Mouse (Mus musculus) lung, adult 2 months (tissue): ENCODE results near the gene Pdzd7.

ENCODE experiments used
- CTCF ChIP-seq: fragments of 200-500 bp; IDR thresholded peaks from 2 replicates; pipeline ENCODE4 v1.5.1; 2011; ENCODE audit warnings: mild to moderate bottlenecking, low read length, control low read depth; ENCODE audit not compliant: insufficient read depth
- POLR2A ChIP-seq: fragments of 200-500 bp; IDR thresholded peaks from 2 replicates; pipeline ENCODE4 v1.6.1; 2011; ENCODE audit warnings: low read depth, mild to moderate bottlenecking, control low read depth, low read length, borderline replicate concordance; ENCODE audit errors: extremely low read depth

DNA sequence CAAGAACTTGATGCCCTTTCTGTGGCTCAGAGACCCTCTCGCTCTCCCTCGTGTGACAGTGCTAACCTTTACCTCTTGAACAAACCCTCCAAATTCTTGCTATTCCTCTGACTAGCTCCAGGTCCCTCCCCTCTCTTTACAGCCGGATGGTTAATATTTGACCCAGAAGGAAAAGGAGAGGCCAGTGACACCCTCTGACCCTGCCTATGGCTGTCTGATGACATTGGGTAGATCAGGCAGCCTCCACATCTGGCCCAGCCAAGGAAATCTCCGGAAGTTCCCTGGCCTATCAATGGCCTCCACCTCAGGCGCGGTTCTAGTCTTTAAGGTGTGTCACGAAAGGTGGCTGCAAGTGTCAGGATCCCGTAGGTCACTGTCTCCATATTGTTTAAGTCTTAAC is 54.5 kb downstream of the Pdzd7 start:
- TF ChIP-seq CTCF (no peak), POLR2A (no peak)
